Mouse (Mus musculus): ENCODE data around the gene Glg1.

Gene Glg1

DNA sequence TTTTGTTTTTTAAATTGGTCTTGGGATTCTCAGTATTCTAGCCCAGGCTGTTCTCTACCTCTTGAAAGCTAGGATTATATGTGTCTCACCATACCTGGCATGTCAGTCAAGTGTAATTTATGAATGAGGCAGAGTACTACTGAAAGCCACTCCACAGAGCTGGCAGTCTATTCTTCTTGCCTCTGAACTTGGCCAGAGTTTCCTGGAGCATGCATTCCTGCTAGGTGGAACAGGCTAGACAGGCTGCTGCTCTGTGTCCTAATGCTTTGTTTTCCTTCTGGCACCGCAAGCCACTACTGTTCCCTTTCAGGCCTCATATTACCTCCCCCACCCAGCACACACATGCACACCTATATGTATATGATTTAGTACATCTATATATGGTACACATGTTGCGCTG, 128.3 kb downstream of the Glg1 start:
- no peak for DNase-seq

DNA sequence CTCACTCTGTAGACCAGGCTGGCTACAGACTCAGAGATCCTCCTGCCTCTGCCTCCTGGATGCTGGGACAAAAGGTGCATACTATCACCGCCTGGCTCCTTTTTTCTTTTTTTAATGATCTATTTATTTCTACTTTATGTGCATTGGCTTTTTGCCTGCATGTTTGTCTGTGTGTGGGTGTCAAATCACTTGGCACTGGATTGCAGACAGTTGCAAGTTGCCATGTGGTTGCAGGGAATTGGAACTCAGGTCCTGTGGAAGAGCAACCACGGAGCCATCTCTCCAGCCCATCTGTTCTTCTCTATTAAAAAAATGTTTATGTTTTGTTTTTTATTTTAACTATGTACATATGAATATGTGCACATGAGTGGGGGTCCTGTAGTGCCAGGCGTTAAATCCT, 139.5 kb downstream of the Glg1 start:
- no peak for DNase-seq

DNA sequence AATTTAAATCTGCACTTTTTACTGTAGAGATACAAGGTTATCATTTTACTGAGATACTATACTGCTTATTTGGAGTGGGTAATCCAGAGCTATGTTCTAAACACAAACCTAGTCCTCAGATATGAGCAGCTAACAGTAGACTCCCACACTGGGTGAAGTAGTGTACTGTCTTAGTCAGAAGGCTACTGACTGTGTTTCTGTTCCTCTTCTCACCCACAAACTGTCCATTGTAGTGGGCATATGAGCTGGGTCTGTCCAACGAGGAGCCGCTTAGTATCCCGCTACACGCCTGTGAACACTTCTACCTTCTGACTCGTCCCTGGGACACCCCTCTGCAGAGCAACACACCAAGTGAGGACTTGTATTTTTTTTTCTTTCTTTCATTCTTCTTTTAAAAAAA, 144.1 kb downstream of the Glg1 start:
- no peak for DNase-seq
